Mouse (Mus musculus) left cerebral cortex, postnatal 4 days (tissue): ENCODE results near the gene Tek. TPM values are rescaled to one million over a fixed set of nuclear protein-coding genes. Genes with fewer than 3 reads are reported as not detected.

Experiments used
- DNase-seq: peaks from one replicate; pipeline ENCODE4 v3.0.0-alpha.2; 2022
- intact Hi-C: fragments of 180-260 bp; cut with DNase I; formaldehyde crosslinking; loops from one replicate; pipeline ENCODE4 v1.15.1; 2025
- total RNA-seq, 2 experiments: library from RNA; stranded (reverse); gene quantifications; 2 replicates each; pipeline ENCODE4 v1.2.3; 2021

Gene Tek
- total RNA-seq, 2 experiments from 2014 or later: 12.1 to 13.3 TPM

DNA sequence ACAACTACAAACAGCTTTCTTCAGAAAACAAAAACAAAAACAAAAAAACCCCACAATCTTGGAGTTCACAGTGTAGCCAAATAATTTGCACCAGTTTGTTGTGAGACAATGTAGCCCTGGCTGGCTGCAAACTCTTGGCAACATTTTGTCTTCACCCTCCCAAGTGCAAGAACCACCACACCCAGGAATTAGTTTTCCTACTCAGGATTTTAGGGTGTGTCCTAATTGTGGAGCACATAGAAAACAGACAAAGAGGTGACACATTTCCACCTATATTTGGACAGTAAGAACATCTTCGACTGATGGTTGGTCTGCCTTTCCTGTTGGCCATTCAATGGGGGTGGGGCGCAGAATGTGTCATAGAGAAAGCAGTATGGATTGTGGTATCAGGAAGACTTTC is 46.8 kb downstream of the Tek start:
- intact Hi-C loops: no loop called here

GRCm38 (mm10) chr4:94803187-94803586 is 64.1 kb downstream of the Tek start:
- no peak for DNase-seq
- intact Hi-C loops: no loop called here

More for the DNA sequence above, 46.8 kb downstream of the Tek start:
- DNase-seq: no peak

- intact Hi-C loops: no loop called here
- DNase-seq: no peak
These were observed 71.5 kb downstream of the Tek start for GRCm38 (mm10) chr4:94810616-94811015.

GRCm38 (mm10) chr4:94826891-94827290 is 87.8 kb downstream of the Tek start:
- DNase-seq: no peak

DNA sequence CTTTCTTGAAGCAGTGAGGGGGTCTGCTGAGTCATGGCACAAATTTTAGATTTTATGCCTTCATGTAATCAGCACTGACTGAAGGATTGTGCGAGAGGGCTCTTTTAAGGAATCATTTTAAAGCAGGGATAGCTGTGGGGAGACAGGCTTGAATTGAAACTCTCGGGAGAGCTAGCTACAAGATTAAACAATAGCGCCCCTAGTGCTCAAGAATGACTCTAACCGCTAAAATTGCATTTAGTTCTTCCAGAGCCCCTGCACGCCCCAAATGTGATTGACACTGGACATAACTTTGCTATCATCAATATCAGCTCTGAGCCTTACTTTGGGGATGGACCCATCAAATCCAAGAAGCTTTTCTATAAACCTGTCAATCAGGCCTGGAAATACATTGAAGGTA is 88.3 kb downstream of the Tek start:
- DNase-seq: no peak
- intact Hi-C loops: no loop called here

More at GRCm38 (mm10) chr4:94826891-94827290, 87.8 kb downstream of the Tek start:
- intact Hi-C loops: no loop called here

DNA sequence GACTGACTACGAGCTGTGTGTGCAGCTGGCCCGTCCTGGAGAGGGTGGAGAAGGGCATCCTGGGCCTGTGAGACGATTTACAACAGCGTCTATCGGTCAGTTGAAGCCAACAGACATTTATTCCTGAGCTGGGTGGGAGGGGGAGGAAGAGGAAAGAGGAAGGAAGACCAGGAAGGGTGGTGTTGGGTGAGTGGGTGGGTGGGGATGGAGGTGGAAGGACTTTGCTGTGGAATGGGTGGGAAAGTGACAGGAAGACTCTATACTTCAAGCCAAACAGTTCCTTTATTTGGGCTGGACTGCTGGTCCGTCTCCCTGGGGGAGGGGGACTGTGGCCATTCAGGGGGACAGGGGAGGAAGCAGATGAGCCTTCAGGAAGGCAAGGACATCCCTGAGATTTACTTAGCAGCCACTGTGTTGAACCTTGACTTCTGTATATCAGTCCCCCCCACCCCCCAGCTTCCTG is 90.9 kb downstream of the Tek start:
- intact Hi-C loops: no loop called here
- no peak for DNase-seq

- no peak for DNase-seq
- intact Hi-C loops: no loop called here
These were observed 98.0 kb downstream of the Tek start for GRCm38 (mm10) chr4:94837061-94837460.

GRCm38 (mm10) chr4:94853301-94853700 is 114.2 kb downstream of the Tek start:
- intact Hi-C loops: no loop called here
- no peak for DNase-seq

DNA sequence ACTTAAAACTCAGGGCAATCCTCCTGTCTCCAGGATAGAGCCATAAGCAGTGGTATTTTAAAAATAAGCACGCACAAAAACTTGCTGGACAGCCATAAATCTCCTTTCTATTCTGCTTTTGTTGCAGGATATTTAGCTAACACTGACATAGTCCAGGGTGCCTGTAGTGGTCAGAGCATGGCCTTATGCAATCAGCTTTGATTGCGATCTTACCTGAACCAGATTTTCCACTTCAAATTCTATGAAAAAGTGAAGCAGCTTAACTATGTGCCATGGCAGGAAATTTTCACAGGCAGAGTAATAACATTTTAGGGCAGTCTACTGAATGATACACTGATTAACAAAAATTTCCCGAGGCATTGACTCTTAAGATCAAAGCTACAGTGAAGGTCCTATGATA is 115.2 kb downstream of the Tek start:
- DNase-seq: no peak
- intact Hi-C loops: no loop called here

- intact Hi-C loops: no loop called here
- DNase-seq: no peak
These were observed 116.1 kb downstream of the Tek start for GRCm38 (mm10) chr4:94855201-94855600.

DNA sequence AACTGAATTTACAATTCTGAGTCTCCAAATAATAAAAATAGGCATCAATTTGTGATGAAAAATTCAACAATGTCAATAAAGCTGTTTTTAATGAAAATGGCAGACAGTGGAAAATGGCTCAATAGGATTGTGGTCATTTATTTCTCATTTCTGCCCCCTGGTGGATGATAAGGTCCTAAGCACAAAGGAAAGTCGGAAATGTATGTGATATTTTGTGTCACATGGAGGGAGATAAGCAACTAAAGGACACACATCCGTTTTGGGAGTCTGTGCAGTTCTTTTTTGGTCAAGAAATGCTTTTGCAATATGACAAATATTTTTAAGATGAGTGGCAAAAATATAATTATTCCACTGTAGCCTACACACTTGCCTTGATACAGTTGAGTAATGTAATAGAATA is 161.7 kb downstream of the Tek start:
- intact Hi-C loops: no loop called here
- DNase-seq: no peak

DNA sequence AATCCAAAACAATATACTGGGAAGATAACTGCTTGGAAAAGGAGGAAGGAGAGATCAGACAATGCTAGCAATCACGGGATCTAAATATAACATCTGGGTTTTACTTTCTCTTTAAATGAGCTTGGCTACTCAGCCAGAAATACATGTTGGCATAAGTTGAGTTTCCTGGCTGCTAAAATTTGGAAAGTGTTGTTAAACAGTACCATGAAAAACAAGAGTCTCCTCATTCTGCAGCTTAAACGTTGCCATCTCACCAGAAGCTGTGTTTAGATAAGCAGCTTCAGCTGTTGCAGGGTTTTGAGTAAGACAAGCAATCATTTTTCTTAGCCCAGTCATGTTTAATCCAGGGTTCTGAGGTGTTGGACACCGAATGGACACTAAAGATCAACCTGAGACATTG is 162.7 kb downstream of the Tek start:
- no peak for DNase-seq
- intact Hi-C loops: no loop called here

Other genes starting within 250 kb of the Tek start
- gene Gm10306, start 182.7 kb upstream of the Tek start, total RNA-seq: not detected
- gene Caap1, start 182.5 kb upstream of the Tek start, total RNA-seq: 10 to 100 TPM in 1 of 2 experiments, 1 to 10 TPM in 1; 8.9 to 10.6 TPM
- gene Plaa, start 136.0 kb upstream of the Tek start, total RNA-seq: 10 to 100 TPM; 81.2 to 86.0 TPM
- 10 to 100 TPM; 26.8 to 30.4 TPM for gene Ift74, start 124.8 kb upstream of the Tek start, total RNA-seq
- not detected for gene Lrrc19, start 89.1 kb upstream of the Tek start, total RNA-seq
- gene Eqtn, start 189.6 kb downstream of the Tek start, total RNA-seq: under 1 TPM; 0.48 to 0.62 TPM
- gene Mysm1, start 239.8 kb downstream of the Tek start, total RNA-seq: 10 to 100 TPM; 28.8 to 34.3 TPM